Mouse (Mus musculus) heart, adult 2 months (tissue): Measurements from ENCODE around the gene 2810408A11Rik.

Experiments used
- CTCF ChIP-seq: fragments of 200-600 bp; IDR thresholded peaks from 2 replicates; pipeline ENCODE4 v1.8.1; 2022; ENCODE audit warnings: antibody characterized with exemption, mild to moderate bottlenecking, moderate library complexity
- EP300 ChIP-seq: fragments of 200-500 bp; IDR thresholded peaks from 2 replicates; pipeline ENCODE4 v1.6.1; 2011; ENCODE audit warnings: low read depth, low read length, control low read depth; ENCODE audit not compliant: insufficient read depth
- POLR2A ChIP-seq: fragments of 200-500 bp; IDR thresholded peaks from 2 replicates; pipeline ENCODE4 v1.6.1; 2011; ENCODE audit warnings: mild to moderate bottlenecking, low read depth, low read length, control low read depth; ENCODE audit not compliant: insufficient read depth

GRCm38 (mm10) chr11:69919661-69920265 is 19.0 kb upstream of the 2810408A11Rik start:
- TF ChIP-seq POLR2A, result peak; percentile 58
- no peak for TF ChIP-seq CTCF
- TF ChIP-seq EP300, result peak; percentile 62; the same call in 1 of the 2 replicates
